Mouse (Mus musculus) CH12.LX (cell line): Measurements from ENCODE around the gene Dlgap3. TPM values are rescaled to one million over a fixed set of nuclear protein-coding genes. Genes with fewer than 3 reads are reported as not detected.

Source experiments
- DNase-seq: peaks from one replicate; pipeline ENCODE4 v3.0.0-alpha.2; 2013; ENCODE audit errors: extremely low read depth
- H3K27ac ChIP-seq: 2 replicates; pipeline ENCODE4 v1.5.1; 2012; ENCODE audit warnings: low read depth, mild to moderate bottlenecking, control low read depth, moderate library complexity; ENCODE audit not compliant: insufficient read depth
- H3K27me3 ChIP-seq: replicated peaks from 2 replicates; pipeline ENCODE3; 2012; ENCODE audit warnings: inconsistent platforms
- H3K36me3 ChIP-seq, 2 experiments: replicated peaks in 1 of 2; 2 replicates each; pipeline versions ENCODE3 to v1.6.1; 2012; ENCODE audit warnings: inconsistent platforms in 1 of 2, low read length in 1 of 2, mild to moderate bottlenecking in 1 of 2, mixed read lengths in 1 of 2, moderate library complexity in 1 of 2; ENCODE audit not compliant: control insufficient read depth in 1 of 2, insufficient read depth in 1 of 2
- H3K4me1 ChIP-seq, 2 experiments: 2 replicates each; pipeline ENCODE4 v1.6.1; 2012; ENCODE audit warnings: inconsistent platforms in 1 of 2, moderate library complexity in 1 of 2; ENCODE audit not compliant: insufficient read depth in 2 of 2, control insufficient read depth in 1 of 2
- H3K4me2 ChIP-seq: 2 replicates; pipeline ENCODE4 v1.6.1; 2012; ENCODE audit warnings: low read depth, mild to moderate bottlenecking, control low read depth; ENCODE audit not compliant: poor library complexity, insufficient read depth, severe bottlenecking
- H3K4me3 ChIP-seq, 3 experiments: fragments of 150-350 bp in 1 of 3; sonication (generic) in 1 of 3; replicated peaks in 1 of 3; 2 replicates each; pipeline versions ENCODE3 to v1.5.1; 2011 to 2012; ENCODE audit warnings: low read depth in 2 of 3, low read length in 2 of 3, mild to moderate bottlenecking in 2 of 3, moderate library complexity in 2 of 3, control low read depth in 1 of 3, improper control_type of control experiment in 1 of 3, inconsistent platforms in 1 of 3, mixed read lengths in 1 of 3; ENCODE audit not compliant: poor library complexity in 1 of 3
- H3K79me2 ChIP-seq: replicated peaks from 2 replicates; pipeline ENCODE4 v1.6.1; 2012; ENCODE audit warnings: mild to moderate bottlenecking, moderate library complexity; ENCODE audit not compliant: control insufficient read depth, poor library complexity, insufficient read depth, severe bottlenecking; ENCODE audit errors: extremely low read depth
- H3K9ac ChIP-seq: 2 replicates; pipeline ENCODE4 v1.6.1; 2012; ENCODE audit warnings: low read depth, mild to moderate bottlenecking, control low read depth, moderate library complexity; ENCODE audit not compliant: insufficient read depth
- H3K9me3 ChIP-seq: replicated peaks from 2 replicates; pipeline ENCODE3; 2012; ENCODE audit warnings: low read length, inconsistent platforms, mixed read lengths
- JUND ChIP-seq: conservative IDR thresholded peaks from 2 replicates; pipeline ENCODE4 v1.6.1; 2011; ENCODE audit warnings: low read depth, low read length, improper control_type of control experiment
- KAT2A ChIP-seq: IDR thresholded peaks from 2 replicates; pipeline ENCODE4 v1.6.1; 2012; ENCODE audit warnings: low read length, improper control_type of control experiment, inconsistent platforms; ENCODE audit not compliant: insufficient replicate concordance
- MAFK ChIP-seq: IDR thresholded peaks from 2 replicates; pipeline ENCODE4 v1.6.1; 2011; ENCODE audit warnings: low read length, improper control_type of control experiment; ENCODE audit not compliant: insufficient replicate concordance
- MAX ChIP-seq: IDR thresholded peaks from 2 replicates; pipeline ENCODE4 v1.6.1; 2011; ENCODE audit warnings: low read length, improper control_type of control experiment
- MAZ ChIP-seq: IDR thresholded peaks from 2 replicates; pipeline ENCODE4 v1.6.1; 2012; ENCODE audit warnings: low read depth, mild to moderate bottlenecking, inconsistent platforms, low read length, improper control_type of control experiment, moderate library complexity
- NELFE ChIP-seq: IDR thresholded peaks from 2 replicates; pipeline ENCODE4 v1.6.1; 2011; ENCODE audit warnings: low read depth, low read length, improper control_type of control experiment
- NRF1 ChIP-seq: IDR thresholded peaks from 2 replicates; pipeline ENCODE4 v1.6.1; 2014; ENCODE audit warnings: low read depth, mild to moderate bottlenecking, inconsistent platforms, low read length, improper control_type of control experiment, moderate library complexity
- PAX5 ChIP-seq: IDR thresholded peaks from 2 replicates; pipeline ENCODE4 v1.6.1; 2012; ENCODE audit warnings: low read length, inconsistent platforms, mixed read lengths
- POLR2AphosphoS2 ChIP-seq: IDR thresholded peaks from 2 replicates; pipeline ENCODE4 v1.6.1; 2011; ENCODE audit warnings: low read depth, low read length, improper control_type of control experiment
- SIN3A ChIP-seq: IDR thresholded peaks from 2 replicates; pipeline ENCODE4 v1.6.1; 2012; ENCODE audit warnings: low read length, improper control_type of control experiment, inconsistent platforms
- TBP ChIP-seq: conservative IDR thresholded peaks from 2 replicates; pipeline ENCODE4 v1.6.1; 2011; ENCODE audit warnings: low read depth, low read length, improper control_type of control experiment
- TCF12 ChIP-seq: IDR thresholded peaks from 2 replicates; pipeline ENCODE4 v1.6.1; 2014; ENCODE audit warnings: low read depth, mild to moderate bottlenecking, inconsistent platforms, low read length, improper control_type of control experiment
- USF2 ChIP-seq: conservative IDR thresholded peaks from 2 replicates; pipeline ENCODE4 v1.6.1; 2011; ENCODE audit warnings: low read depth, low read length, improper control_type of control experiment
- ZC3H11A ChIP-seq: IDR thresholded peaks from 2 replicates; pipeline ENCODE4 v1.6.1; 2012; ENCODE audit warnings: low read depth, mild to moderate bottlenecking, inconsistent platforms, low read length, improper control_type of control experiment
- ZNF384 ChIP-seq: IDR thresholded peaks from 2 replicates; pipeline ENCODE4 v1.6.1; 2012; ENCODE audit warnings: low read depth, low read length, improper control_type of control experiment, inconsistent platforms
- dilution Hi-C: fragments of 300-500 bp; cut with MboI; formaldehyde crosslinking; loops from 2 replicates; pipeline ENCODE4 v1.14.3; 2020; ENCODE audit warnings: low sequenced_read_pairs; ENCODE audit not compliant: extremely low pct_unique_long_range_greater_than_20kb, extremely low pct_ligation_motif_present
- in situ Hi-C: fragments of 300-500 bp; cut with MboI; formaldehyde crosslinking; loops from 3 replicates; pipeline ENCODE4 v1.14.3; 2019; ENCODE audit warnings: low sequenced_read_pairs, low pct_ligation_motif_present, low pct_unique_long_range_greater_than_20kb, mixed read lengths
- polyA plus RNA-seq: library from polyadenylated mRNA; unstranded; fragments of >175 nt; gene quantifications from 2 replicates; pipeline ENCODE4 v1.2.1, GENCODE M21; 2012; ENCODE audit warnings: low read depth; ENCODE audit not compliant: insufficient read length
- total RNA-seq, 2 experiments: library from RNA; depleted of rRNA; stranded (reverse); fragments of 300-350 nt in 1 of 2; fragments of >200 nt in 1 of 2; gene quantifications; 2 replicates each; pipeline ENCODE4 v1.2.3; 2012 to 2014

The Dlgap3 gene
- total and polyA plus RNA-seq, 3 experiments, result 0.07 to 0.55 (median 0.08) TPM

GRCm38 (mm10) chr4:127194477-127195269, 25.7 kb downstream of the Dlgap3 start:
- in situ Hi-C loops (no loop called here), dilution Hi-C loops (no loop called here)
- H3K4me3 ChIP-seq, result no peak overlapping the region
- peaks cover 6 to 8% of the 10 kb centered on the region in 2 experiments for H3K4me1 ChIP-seq
- H3K9ac ChIP-seq, result no peak overlapping the region
- no peaks in the 10 kb centered on the region for H3K79me2 ChIP-seq
- TF ChIP-seq MAX (no peak), MAFK (no peak), ZC3H11A (no peak), ZNF384 (no peak), TCF12 (no peak), NELFE (no peak), SIN3A (no peak), NRF1 (no peak), JUND (no peak), TBP (no peak)
- H3K27ac ChIP-seq, result no peak overlapping the region
- no peaks in the 10 kb centered on the region for H3K36me3 ChIP-seq
- no peak overlapping the region for H3K4me2 ChIP-seq
- no peaks in the 10 kb centered on the region for H3K9me3 ChIP-seq
- peaks cover 64% of the 10 kb centered on the region for H3K27me3 ChIP-seq
- DNase-seq, result no peak

- dilution Hi-C loops, result no loop called here
- Histone ChIP-seq H3K9me3 (no peaks in the 10 kb centered on the region), H3K9ac (no peak overlapping the region), H3K4me3 (no peak overlapping the region), H3K27me3 (peaks cover 44% of the 10 kb centered on the region), H3K4me1 (peaks cover 18 to 24% of the 10 kb centered on the region in 2 experiments), H3K27ac (no peak overlapping the region), H3K36me3 (no peaks in the 10 kb centered on the region), H3K4me2 (no peak overlapping the region), H3K79me2 (no peaks in the 10 kb centered on the region)
- no peak for TF ChIP-seq ZC3H11A
- TF ChIP-seq PAX5, result no peak
- TF ChIP-seq KAT2A, result no peak
- TF ChIP-seq USF2, result no peak
- no peak for TF ChIP-seq POLR2AphosphoS2
- TF ChIP-seq MAZ, result no peak
- DNase-seq, result no peak
- in situ Hi-C loops, result no loop called here
Observed at GRCm38 (mm10) chr4:127198609-127199008, 29.6 kb downstream of the Dlgap3 start.
